Mouse (Mus musculus) heart, embryonic 10.5 days (tissue): ENCODE data around the gene Mdfi. TPM values are rescaled to one million over a fixed set of nuclear protein-coding genes. Genes with fewer than 3 reads are reported as not detected.

Source experiments
- DNase-seq: peaks from one replicate; pipeline ENCODE4 v3.0.0-alpha.2; 2017; ENCODE audit warnings: low spot score
- H3K27ac ChIP-seq: fragments of 300-500 bp; sonication (generic); 2 replicates; pipeline ENCODE4 v1.5.1; 2016; ENCODE audit warnings: mild to moderate bottlenecking
- H3K27me3 ChIP-seq: fragments of 300-500 bp; sonication (generic); 2 replicates; pipeline ENCODE4 v1.6.1; 2016; ENCODE audit warnings: mild to moderate bottlenecking; ENCODE audit not compliant: poor library complexity, insufficient read depth, severe bottlenecking
- H3K36me3 ChIP-seq: fragments of 300-500 bp; sonication (generic); 2 replicates; pipeline ENCODE4 v1.6.1; 2016; ENCODE audit warnings: mild to moderate bottlenecking, moderate library complexity
- H3K4me1 ChIP-seq: fragments of 300-500 bp; sonication (generic); 2 replicates; pipeline ENCODE4 v1.6.1; 2016; ENCODE audit warnings: mild to moderate bottlenecking
- H3K4me3 ChIP-seq: fragments of 300-500 bp; sonication (generic); 2 replicates; pipeline ENCODE4 v1.5.1; 2016; ENCODE audit warnings: mild to moderate bottlenecking, moderate library complexity
- H3K9me3 ChIP-seq: fragments of 300-500 bp; sonication (generic); 2 replicates; pipeline ENCODE4 v1.6.1; 2016; ENCODE audit warnings: mild to moderate bottlenecking, moderate library complexity
- WGBS: fragments of 180-500 bp; shearing (Covaris S2); methylation state at CpG from one replicate; pipeline ENCODE4 v1.1.7; 2016; 5-methylcytosine and 5-hydroxymethylcytosine counted together
- polyA plus RNA-seq: library from polyadenylated mRNA; unstranded; fragments of >200 nt; fragmentation: Nextera tagmentation; extraction: Ambion mirVana; gene quantifications from 2 replicates; pipeline ENCODE4 v1.2.1, GENCODE M21; 2016

Mdfi gene
- polyA plus RNA-seq, 1 experiment from 2014 or later, result 17.7 TPM

DNA sequence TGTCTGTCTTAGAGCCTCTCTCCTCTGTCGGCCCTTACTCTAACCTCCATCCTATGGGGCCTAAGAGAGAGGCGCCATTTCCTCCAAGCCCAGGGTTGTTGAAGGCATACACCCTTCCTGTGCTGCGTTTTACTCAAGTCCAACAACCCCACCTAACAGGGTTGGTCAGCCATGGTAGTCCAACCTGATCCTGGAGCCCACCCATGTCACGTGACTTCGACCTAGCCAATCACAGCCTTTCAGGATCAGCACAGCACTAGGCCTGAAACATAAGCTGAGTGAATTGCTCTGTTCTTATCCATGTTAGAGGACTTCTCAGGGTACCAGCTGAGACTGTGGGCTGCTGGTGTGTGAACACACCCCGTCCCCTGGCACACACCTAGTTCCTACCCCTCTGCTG lies 22.3 kb downstream of the Mdfi start:
- 81% methylated on average over 6 of the region's 6 CpGs for WGBS
- H3K36me3 ChIP-seq, result peaks cover 18% of the 10 kb centered on the region; the same call in 1 of the 2 replicates
- H3K27ac ChIP-seq, result peak overlapping the region; percentile 81
- H3K4me1 ChIP-seq, result peaks cover 39% of the 10 kb centered on the region
- no peak overlapping the region for H3K4me3 ChIP-seq
- no peaks in the 10 kb centered on the region for H3K9me3 ChIP-seq
- 0 out of 2 replicates have a peak, but pooled peaks cover 4% of the 10 kb centered on the region for H3K27me3 ChIP-seq
- DNase-seq, result no peak

DNA sequence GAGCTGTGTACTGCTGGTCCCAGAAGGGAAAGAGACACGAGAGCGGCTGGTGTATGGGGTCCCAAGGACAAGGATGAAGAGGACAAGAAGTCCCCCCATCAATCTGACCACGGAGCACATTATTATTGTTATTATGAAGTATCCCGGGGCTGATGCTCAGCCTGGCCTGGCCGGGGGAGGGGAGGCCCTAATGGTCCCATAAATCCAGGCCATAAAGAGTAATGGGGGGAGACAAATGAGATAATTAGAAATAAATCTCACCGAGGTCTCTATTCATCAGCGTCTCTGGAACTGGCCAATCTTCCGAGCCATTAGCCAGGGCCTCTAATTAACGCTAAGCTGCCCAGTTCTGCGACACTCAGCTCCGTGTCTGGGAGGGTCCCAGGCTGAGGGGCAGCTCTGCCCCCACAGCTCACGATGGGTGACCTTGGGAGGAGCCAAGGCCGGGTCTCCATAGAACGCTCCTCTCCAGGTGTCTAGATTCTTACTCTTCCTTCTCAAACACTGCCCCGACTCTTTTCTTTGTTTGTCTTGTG lies 23.2 kb downstream of the Mdfi start:
- H3K9me3 ChIP-seq, result no peaks in the 10 kb centered on the region
- H3K4me1 ChIP-seq, result peaks cover 39% of the 10 kb centered on the region
- DNase-seq, result no peak
- 81% methylated on average over 15 of the region's 15 CpGs for WGBS
- H3K27ac ChIP-seq, result peak overlapping the region; percentile 62; the same call in 1 of the 2 replicates
- H3K4me3 ChIP-seq, result no peak overlapping the region
- 0 out of 2 replicates have a peak, but pooled peaks cover 4% of the 10 kb centered on the region for H3K27me3 ChIP-seq
- peaks cover 15% of the 10 kb centered on the region; the same call in 1 of the 2 replicates for H3K36me3 ChIP-seq

GRCm38 (mm10) chr17:47806230-47806629 lies 28.3 kb downstream of the Mdfi start:
- no peaks in the 10 kb centered on the region for H3K9me3 ChIP-seq
- 66% methylated on average over 9 of the region's 9 CpGs for WGBS
- DNase-seq, result no peak
- no peak overlapping the region for H3K4me3 ChIP-seq
- H3K27ac ChIP-seq, result no peak overlapping the region
- H3K36me3 ChIP-seq, result no peaks in the 10 kb centered on the region
- H3K4me1 ChIP-seq, result peaks cover 35% of the 10 kb centered on the region
- 0 out of 2 replicates have a peak, but pooled peaks cover 4% of the 10 kb centered on the region for H3K27me3 ChIP-seq

DNA sequence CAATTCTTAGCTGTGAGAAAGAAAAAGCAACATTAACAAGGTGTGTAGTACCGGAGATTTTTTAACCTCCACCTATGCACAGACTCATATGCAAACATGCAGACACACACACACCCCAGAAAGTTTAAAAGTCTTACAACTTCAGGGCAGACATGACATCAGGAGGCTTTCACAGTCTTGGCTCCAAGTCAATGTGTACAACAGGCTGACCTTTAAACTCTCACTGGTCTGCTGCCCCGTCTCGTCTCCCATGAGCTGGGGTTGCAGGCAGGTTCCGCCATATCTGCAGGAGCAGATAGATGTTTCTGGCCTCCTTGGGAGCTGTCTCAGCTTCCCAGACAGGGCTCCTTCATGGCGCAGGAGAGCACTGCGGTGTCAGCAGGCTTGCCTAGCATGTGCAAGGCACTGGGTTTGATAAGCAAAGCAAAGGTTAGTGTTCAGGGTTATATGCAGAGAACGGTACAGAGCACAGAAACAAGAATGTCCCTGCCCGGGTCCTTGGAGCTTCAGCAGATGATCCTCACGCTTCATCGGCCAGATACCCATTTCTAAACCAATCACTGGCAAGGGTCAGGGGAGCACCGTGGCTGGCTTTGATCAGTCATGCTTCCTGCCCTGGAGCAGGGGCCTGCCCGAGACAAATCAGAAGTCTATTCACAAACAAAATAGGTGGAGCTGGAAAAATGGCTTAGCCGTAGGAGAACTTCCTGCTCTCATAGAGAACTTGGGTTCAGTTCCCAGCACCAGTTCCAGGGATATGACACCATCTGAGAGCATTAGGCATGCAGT lies 29.2 kb downstream of the Mdfi start:
- Histone ChIP-seq H3K27ac (peak overlapping the region; percentile 49), H3K36me3 (no peaks in the 10 kb centered on the region), H3K4me1 (peaks cover 35% of the 10 kb centered on the region), H3K9me3 (no peaks in the 10 kb centered on the region), H3K4me3 (no peak overlapping the region), H3K27me3 (0 out of 2 replicates have a peak, but pooled peaks cover 4% of the 10 kb centered on the region)
- DNase-seq, result no peak
- WGBS, result 51% methylated on average over 13 of the region's 13 CpGs

DNA sequence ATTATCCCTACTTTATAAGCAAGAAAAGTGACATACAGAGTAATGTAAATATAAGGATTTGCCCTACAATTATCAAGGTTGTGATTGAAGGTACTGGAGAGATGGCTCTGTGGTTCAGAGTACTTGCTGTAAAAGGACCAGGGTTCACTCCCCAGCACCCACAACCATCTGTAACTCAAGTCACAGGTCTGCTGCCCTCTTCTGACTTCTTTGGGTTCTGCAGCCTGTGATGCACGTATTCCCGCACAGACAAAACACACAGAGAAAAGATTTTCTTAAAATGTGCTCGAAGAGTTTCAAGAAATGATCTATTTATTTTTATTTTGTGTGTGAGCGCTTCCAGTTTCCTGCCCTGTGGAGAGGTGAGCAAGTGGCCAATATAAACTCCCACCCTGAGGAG lies 30.8 kb downstream of the Mdfi start:
- no peak overlapping the region for H3K27ac ChIP-seq
- no peak for DNase-seq
- no peak overlapping the region for H3K4me3 ChIP-seq
- 93% methylated on average over 4 of the region's 4 CpGs for WGBS
- no peaks in the 10 kb centered on the region for H3K36me3 ChIP-seq
- H3K27me3 ChIP-seq, result no peaks in the 10 kb centered on the region
- H3K4me1 ChIP-seq, result peaks cover 31% of the 10 kb centered on the region
- H3K9me3 ChIP-seq, result no peaks in the 10 kb centered on the region

DNA sequence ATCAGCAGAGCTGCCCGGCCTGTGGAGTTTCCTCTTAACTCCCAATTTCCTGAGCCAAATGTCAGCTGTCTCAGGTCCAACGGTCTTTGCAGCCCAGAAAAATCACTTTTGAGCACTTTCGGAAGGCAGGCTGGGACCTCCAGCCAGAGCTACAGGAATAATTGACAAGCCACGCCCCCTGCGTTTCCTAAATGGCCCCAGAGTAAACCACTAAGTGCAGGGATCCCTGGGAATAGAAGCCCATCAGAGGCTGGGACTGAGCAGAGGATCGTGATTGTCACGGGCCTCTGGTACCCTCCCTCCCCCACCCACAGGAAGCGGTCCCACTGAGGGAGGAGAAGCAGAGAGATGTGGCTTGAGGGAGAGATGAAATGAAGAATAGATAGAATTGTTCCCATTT lies 31.7 kb downstream of the Mdfi start:
- no peak overlapping the region for H3K4me3 ChIP-seq
- H3K36me3 ChIP-seq, result no peaks in the 10 kb centered on the region
- no peaks in the 10 kb centered on the region for H3K27me3 ChIP-seq
- peaks cover 33% of the 10 kb centered on the region for H3K4me1 ChIP-seq
- WGBS, result 10% methylated on average over 8 of the region's 8 CpGs
- H3K9me3 ChIP-seq, result no peaks in the 10 kb centered on the region
- peak overlapping the region; percentile 57; the same call in 1 of the 2 replicates for H3K27ac ChIP-seq
- DNase-seq, result no peak

- H3K4me1 ChIP-seq, result peaks cover 55% of the 10 kb centered on the region
- no peak for DNase-seq
- no peaks in the 10 kb centered on the region for H3K36me3 ChIP-seq
- no peak overlapping the region for H3K4me3 ChIP-seq
- WGBS, result 66% methylated on average over 9 of the region's 9 CpGs
- H3K27ac ChIP-seq, result 0 out of 2 replicates have a peak overlapping the region, but pooled peaks have one; percentile 3
- H3K27me3 ChIP-seq, result no peaks in the 10 kb centered on the region
- no peaks in the 10 kb centered on the region for H3K9me3 ChIP-seq
These were observed 37.1 kb downstream of the Mdfi start for GRCm38 (mm10) chr17:47797383-47797782.

DNA sequence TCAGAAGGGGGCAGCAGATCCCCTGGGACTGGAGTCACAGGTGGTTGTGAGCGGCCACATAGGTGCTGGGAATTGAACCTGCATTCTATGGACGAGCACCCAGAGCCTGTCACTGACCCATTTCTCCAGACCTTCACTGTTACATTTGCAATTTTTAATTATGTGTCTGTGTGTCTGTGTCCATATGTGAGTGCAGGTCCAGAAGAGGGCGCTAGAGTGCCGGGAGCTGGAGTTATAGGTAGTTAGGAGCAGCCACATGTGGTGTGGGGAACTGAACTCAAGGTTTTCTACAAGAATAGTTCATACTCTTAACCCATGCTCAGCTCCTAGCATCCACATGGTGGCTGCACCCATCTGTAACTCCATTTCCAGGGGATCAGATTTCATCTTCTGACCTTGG lies 37.5 kb downstream of the Mdfi start:
- 70% methylated on average over 4 of the region's 4 CpGs for WGBS
- Histone ChIP-seq H3K27me3 (peaks cover 2% of the 10 kb centered on the region; the same call in 1 of the 2 replicates), H3K4me3 (no peak overlapping the region), H3K27ac (no peak overlapping the region), H3K36me3 (peaks cover under 1% of the 10 kb centered on the region; the same call in 1 of the 2 replicates), H3K9me3 (no peaks in the 10 kb centered on the region), H3K4me1 (peaks cover 55% of the 10 kb centered on the region)
- DNase-seq, result no peak

- Histone ChIP-seq H3K27ac (peak overlapping the region; percentile 54), H3K4me1 (peaks cover 52% of the 10 kb centered on the region), H3K36me3 (peaks cover 7% of the 10 kb centered on the region), H3K27me3 (peaks cover 8% of the 10 kb centered on the region; the same call in 1 of the 2 replicates), H3K9me3 (no peaks in the 10 kb centered on the region), H3K4me3 (0 out of 2 replicates have a peak overlapping the region, but pooled peaks have one; percentile 4)
- no peak for DNase-seq
- 54% methylated on average over 16 of the region's 16 CpGs for whole genome bisulfite sequencing
These were observed 38.2 kb downstream of the Mdfi start for GRCm38 (mm10) chr17:47796156-47796816.

DNA sequence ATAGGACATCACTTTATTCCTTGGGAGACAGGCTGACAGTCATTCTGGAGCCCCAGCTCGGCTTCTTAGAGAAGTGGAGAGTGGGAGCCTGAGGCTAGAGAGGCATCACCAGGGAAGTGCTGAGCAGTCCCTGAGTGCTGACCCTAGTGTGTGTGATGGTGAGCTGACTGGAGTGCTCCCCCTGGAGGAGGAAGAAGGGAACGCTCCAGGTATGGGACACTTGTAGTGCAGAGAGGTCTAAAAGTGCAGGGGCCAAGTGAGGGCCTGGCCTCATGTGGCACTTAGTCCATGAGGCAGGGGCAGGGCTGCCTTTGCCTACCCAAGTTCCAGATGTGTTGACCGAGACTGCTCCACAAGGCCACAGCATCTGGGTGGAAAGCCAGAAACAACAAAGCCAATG lies 39.0 kb downstream of the Mdfi start:
- peak overlapping the region; percentile 54 for H3K27ac ChIP-seq
- DNase-seq, result no peak
- WGBS, result 43% methylated on average over 3 of the region's 3 CpGs
- H3K4me1 ChIP-seq, result peaks cover 52% of the 10 kb centered on the region
- peaks cover 15% of the 10 kb centered on the region for H3K36me3 ChIP-seq
- H3K9me3 ChIP-seq, result no peaks in the 10 kb centered on the region
- H3K27me3 ChIP-seq, result peaks cover 12% of the 10 kb centered on the region; the same call in 1 of the 2 replicates
- H3K4me3 ChIP-seq, result no peak overlapping the region

- peaks cover 17% of the 10 kb centered on the region; the same call in 1 of the 2 replicates for H3K27me3 ChIP-seq
- no peak overlapping the region for H3K4me3 ChIP-seq
- peaks cover 54% of the 10 kb centered on the region for H3K4me1 ChIP-seq
- no peaks in the 10 kb centered on the region for H3K9me3 ChIP-seq
- WGBS, result 4% methylated on average over 9 of the region's 9 CpGs
- peak overlapping the region; percentile 71 for H3K27ac ChIP-seq
- DNase-seq, result peak; percentile 93
- H3K36me3 ChIP-seq, result peaks cover 20% of the 10 kb centered on the region
These were observed 41.1 kb downstream of the Mdfi start for GRCm38 (mm10) chr17:47793377-47793776.

GRCm38 (mm10) chr17:47792098-47792863 lies 42.2 kb downstream of the Mdfi start:
- WGBS, result 26% methylated on average over 15 of the region's 15 CpGs
- H3K36me3 ChIP-seq, result peaks cover 20% of the 10 kb centered on the region
- H3K27ac ChIP-seq, result peak overlapping the region; percentile 71
- H3K27me3 ChIP-seq, result peaks cover 23% of the 10 kb centered on the region; the same call in 1 of the 2 replicates
- no peak overlapping the region for H3K4me3 ChIP-seq
- peaks cover 58% of the 10 kb centered on the region for H3K4me1 ChIP-seq
- no peaks in the 10 kb centered on the region for H3K9me3 ChIP-seq
- peak; percentile 89 for DNase-seq
